Mouse (Mus musculus) cerebral cortex, adult 2 months (tissue): Measurements from ENCODE around the gene Wfdc10.

Source experiments
- WGBS: fragments of 180-500 bp; shearing (Covaris S2); methylation state at CpG from one replicate; pipeline ENCODE4 v1.1.7; 2018; 5-methylcytosine and 5-hydroxymethylcytosine counted together

The Wfdc10 gene

DNA sequence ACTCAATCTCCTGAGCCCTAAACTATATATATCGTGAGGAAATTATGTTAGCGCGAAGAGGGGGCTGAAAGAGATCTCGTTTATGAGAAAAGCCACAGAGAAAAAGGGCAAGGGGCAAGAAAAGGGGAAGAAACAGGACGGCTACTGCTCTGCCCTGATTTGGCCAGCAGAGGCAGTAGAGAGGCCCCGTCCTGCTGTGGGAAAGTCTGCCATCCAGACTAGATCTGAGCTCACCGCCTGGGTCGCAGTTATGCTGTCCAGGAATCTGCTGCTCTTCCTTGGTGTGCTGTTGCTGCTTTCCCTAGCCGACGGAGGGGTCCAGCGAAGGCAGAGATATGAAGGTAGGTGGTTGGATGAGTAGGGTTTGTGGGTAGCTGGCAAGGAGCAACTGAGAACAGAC is at the start of gene Wfdc10:
Gene Wfdc10 (plus strand): TSS at position 189 of the 400 bp plus-strand sequence.
- WGBS: 20% methylated on average over 11 of the region's 11 CpGs

DNA sequence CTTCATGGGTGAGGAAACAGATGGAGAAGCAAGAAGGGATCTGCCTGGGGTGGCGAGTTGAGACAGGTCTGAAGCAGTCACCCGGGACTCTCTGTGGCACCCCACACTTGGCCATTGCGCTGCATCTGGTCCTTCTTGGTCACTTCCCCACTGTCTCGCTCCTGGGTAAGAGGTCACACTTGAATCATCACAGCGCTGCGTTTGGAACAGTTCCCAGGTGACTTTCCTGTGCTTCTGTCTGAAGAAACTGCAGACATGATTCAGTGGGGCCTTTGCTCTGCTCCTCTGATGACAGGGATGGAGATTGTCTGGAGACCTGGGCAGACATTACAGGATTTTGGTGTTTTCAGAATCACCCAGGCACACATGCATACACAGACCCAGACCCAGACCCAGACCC is 47.1 kb upstream of the Wfdc10 start:
- WGBS: 79% methylated on average over 6 of the region's 6 CpGs

- 64% methylated on average over 8 of the region's 8 CpGs for WGBS
Measured at GRCm38 (mm10) chr2:164613471-164613870, 42.4 kb upstream of the Wfdc10 start, which contains the start of the genes Wfdc6b and Wfdc8. Gene Wfdc6b (plus strand): TSS chr2:164613522. Gene Wfdc8 (minus strand): TSS chr2:164613626.

DNA sequence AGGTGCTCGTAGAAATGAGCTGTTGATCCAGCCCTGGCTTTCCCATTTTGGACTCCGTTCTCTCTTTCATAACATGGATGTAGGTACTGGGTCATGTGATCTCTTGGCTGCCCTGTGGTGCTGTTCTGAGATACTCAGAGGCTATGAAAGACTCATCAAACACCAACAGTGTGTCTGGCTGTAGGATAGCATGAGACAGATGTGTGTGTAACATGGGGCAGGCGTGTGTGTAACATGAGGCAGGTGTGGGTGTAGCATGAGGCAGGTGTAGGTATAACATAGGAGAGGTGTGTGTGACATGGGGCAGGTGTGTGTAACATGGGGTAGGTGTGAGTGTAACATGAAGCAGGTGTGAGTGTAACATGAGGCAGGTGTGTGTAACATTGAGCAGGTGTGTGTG is 40.5 kb upstream of the Wfdc10 start:
- WGBS: 96% methylated on average over 3 of the region's 3 CpGs

DNA sequence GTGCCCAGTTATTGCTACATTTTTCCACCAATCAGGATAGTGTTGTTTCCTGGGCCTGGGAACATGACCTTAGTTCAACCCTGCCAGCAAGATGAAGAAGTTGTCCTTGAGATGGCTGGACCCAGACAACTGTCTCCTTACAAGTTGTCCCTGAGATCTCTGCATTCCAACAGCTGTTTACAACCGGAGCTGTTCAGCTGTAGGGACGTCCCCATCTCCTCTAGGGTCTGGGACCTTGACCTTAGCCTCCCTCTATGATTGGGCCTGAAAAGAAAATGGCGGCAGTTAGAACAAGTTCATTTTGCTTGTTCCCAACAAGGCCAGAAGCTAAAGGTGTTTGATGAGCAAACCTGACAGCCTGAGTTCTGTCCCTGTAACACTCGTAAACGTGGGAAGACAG is 36.8 kb upstream of the Wfdc10 start:
- 86% methylated on average over 5 of the region's 5 CpGs for WGBS

DNA sequence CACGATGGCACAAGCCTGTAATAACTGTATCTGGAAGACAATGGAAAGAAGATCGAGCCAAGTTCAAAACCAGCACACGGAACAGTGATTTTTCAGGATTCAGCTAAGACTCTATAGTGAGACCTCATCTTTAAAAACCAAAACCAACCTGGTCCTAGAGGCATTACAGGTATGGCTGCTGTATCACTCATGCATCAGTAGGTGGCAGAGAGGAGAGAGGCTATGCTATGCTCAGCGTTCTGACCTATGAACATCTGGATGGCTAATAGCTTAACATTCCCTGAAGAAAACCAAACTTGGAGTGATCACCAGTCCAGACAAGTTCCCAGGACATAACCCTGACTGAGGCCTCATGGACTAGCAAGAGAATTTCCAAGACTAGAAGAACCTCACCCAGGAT is 34.1 kb upstream of the Wfdc10 start:
- 90% methylated on average over 4 of the region's 4 CpGs for WGBS

- WGBS: 83% methylated on average over 9 of the region's 9 CpGs
Measured at GRCm38 (mm10) chr2:164635266-164635665, 20.6 kb upstream of the Wfdc10 start.

- 88% methylated on average over 3 of the region's 3 CpGs for WGBS
Measured at GRCm38 (mm10) chr2:164638696-164639095, 17.1 kb upstream of the Wfdc10 start, which contains the start of gene Wfdc16. Gene Wfdc16 (minus strand): TSS chr2:164638796.

- WGBS: 59% methylated on average over 7 of the region's 7 CpGs
Measured at GRCm38 (mm10) chr2:164641129-164641528, 14.7 kb upstream of the Wfdc10 start.

GRCm38 (mm10) chr2:164641881-164642673 is 13.8 kb upstream of the Wfdc10 start:
- 59% methylated on average over 13 of the region's 13 CpGs for WGBS

DNA sequence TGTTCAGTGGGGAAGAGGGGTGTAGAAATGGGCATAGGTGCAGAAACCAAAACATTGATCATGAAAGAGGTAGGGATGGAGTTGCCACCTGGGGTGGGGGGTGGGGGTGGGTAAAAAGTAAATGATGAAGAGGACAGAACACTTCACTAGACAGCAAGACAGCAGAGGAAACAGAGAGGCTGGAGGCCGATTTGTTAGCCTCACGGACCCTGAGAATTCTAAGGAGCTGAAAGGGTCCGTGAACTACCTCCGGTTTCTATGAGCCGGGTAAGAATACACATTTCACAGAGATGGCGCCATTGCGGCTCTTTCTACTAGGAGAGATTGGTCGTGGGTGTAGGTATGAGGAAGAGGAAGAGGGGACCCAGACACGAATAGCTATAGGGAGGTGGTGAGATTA is 637 bp downstream of the Wfdc10 start, which contains the start of gene Wfdc9:
Gene Wfdc9 (minus strand): TSS at position 101 of the 400 bp plus-strand sequence.
- WGBS: 82% methylated on average over 9 of the region's 9 CpGs

DNA sequence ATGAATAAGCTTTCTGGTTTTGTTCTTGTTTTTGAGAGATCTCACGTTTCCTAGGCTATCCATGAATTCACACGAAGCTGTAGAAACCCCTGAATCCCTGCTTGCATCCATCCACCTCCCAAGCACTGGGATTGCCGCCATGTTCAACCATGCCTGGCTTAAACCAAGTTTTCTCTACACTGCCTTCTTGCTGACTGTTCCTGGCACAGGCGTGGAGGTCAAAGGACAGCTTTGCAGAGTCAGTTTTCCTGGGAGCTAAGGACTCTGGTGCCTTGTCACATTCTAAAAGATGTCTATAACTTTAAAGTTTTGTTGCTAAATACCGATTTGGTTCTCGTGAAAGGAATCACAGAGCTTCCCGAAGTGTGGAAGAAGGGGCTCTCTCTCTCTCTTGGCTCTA is 9.0 kb downstream of the Wfdc10 start:
- WGBS: 87% methylated on average over 7 of the region's 7 CpGs

DNA sequence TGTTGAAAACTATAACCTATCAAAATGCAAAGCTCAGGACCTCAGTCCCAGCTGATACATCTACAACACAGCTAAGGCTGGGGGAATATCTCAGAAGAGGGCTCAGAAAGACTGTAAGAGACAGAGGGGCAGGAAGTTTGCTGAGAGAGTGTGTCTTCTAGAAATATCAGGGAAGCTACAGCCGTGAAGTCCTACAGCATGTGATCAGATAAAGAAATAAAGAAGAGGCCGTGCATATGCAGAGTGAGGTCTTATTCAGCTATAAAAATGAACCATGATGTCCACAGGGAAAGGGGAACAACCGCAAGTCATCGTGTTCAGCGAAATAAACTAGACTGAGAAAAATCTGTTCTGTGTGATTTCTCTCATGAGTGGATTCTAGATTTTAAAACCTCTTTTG is 14.4 kb downstream of the Wfdc10 start:
- WGBS: 86% methylated on average over 5 of the region's 5 CpGs

GRCm38 (mm10) chr2:164670938-164671337 is 15.1 kb downstream of the Wfdc10 start:
- WGBS: 35% methylated on average over 1 of the region's 1 CpGs

- WGBS: 78% methylated on average over 7 of the region's 7 CpGs
Measured at GRCm38 (mm10) chr2:164673987-164674386, 18.1 kb downstream of the Wfdc10 start, which contains the start of gene Wfdc11. Gene Wfdc11 (minus strand): TSS chr2:164674087.

- WGBS: 80% methylated on average over 7 of the region's 7 CpGs
Measured at GRCm38 (mm10) chr2:164676103-164676502, 20.3 kb downstream of the Wfdc10 start.

- WGBS: 87% methylated on average over 16 of the region's 16 CpGs
Measured at GRCm38 (mm10) chr2:164676916-164677685, 21.3 kb downstream of the Wfdc10 start.

DNA sequence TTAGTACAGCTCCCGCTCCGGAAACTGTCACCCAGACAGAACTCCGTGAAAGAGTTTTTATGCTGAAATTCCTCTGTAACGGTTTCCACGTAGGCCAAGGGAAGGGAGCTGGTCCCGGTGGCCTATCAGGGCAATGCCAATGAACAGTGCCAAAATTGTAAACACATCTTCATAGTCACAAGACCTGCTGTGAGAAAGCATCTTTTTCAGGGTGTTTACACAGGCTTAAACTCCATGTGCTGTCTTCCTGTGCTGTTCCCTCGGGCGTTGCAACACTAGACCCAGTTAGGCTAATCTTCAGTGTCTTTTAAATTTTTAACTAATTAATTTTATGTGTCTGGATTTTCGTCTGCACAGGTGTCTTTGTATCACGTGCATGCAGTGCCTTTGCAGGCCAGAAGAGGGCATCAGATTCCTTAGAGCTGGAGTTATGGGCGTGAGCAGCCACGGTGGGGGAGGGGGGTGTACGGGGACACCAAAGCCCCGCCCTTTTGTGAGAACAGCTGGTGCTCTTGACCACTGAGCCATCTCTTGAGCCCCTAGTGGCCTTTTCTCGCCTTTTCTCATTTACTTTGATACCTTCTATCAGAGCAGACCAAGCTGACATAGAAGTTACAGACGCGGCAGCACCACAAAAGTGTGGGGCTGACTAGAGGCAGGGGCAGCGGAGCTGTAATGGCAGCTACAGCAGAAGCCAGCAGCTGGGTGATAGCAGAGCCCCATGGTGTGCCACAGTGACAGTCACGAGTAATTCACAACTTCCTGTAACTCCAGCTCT is 23.2 kb downstream of the Wfdc10 start:
- 19% methylated on average over 19 of the region's 19 CpGs for WGBS

GRCm38 (mm10) chr2:164679906-164680305 is 24.1 kb downstream of the Wfdc10 start:
- 83% methylated on average over 3 of the region's 3 CpGs for WGBS

- 75% methylated on average over 3 of the region's 3 CpGs for whole genome bisulfite sequencing
Measured at GRCm38 (mm10) chr2:164684807-164685206, 29.0 kb downstream of the Wfdc10 start, which contains the start of gene Wfdc13. Gene Wfdc13 (plus strand): TSS chr2:164685107.

GRCm38 (mm10) chr2:164698201-164698600 is 42.4 kb downstream of the Wfdc10 start, which contains the start of gene Spint4:
Gene Spint4 (plus strand): TSS chr2:164698501.
- 80% methylated on average over 4 of the region's 4 CpGs for WGBS

DNA sequence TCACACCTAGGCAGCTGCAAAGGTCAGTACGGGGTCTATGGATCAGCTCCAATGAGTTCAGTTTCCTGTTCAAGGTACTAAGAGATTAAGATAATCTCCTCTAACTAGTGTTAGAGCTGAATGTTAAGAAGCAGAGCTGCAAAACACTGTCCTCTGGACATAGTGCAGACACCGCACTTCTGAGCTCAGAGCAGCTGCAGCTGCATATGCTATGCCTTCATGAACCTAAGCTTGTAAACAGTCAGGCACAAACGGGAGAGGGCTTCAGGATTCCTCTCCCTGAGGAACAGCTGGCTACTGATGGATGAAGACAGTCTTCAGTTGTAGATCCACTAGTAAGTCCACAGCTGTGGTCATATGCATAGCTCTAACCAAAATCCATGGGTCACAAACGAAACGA is 45.1 kb downstream of the Wfdc10 start:
- 77% methylated on average over 5 of the region's 5 CpGs for WGBS
